Mouse (Mus musculus): ENCODE data around the gene Prok1.

Gene Prok1

GRCm38 (mm10) chr3:107185597-107185996 lies 53.9 kb downstream of the Prok1 start:
- DNase-seq (ENCODE audit: low spot score) = no peak

- no peak for DNase-seq (ENCODE audit: low spot score)
These were observed 56.3 kb downstream of the Prok1 start for GRCm38 (mm10) chr3:107183178-107183577.

All from ovary, postnatal 14 days (tissue).